Mouse (Mus musculus) duodenum, adult 2 months (tissue): ENCODE measurements around the gene Lbh. TPM values are rescaled to one million over a fixed set of nuclear protein-coding genes. Genes with fewer than 3 reads are reported as not detected.

Experiments
- polyA plus RNA-seq: library from polyadenylated mRNA; depleted of rRNA; stranded (reverse); fragments of >200 nt; gene quantifications from 2 replicates; pipeline ENCODE4 v1.2.3, GENCODE M21; 2012; ENCODE audit warnings: low replicate concordance; rRNA removed

Gene Lbh
- 44.1 and 49.4 TPM in 2 replicates for polyA plus RNA-seq

GRCm38 (mm10) chr17:72918053-72918452 is at the start of gene Lbh:
Gene Lbh, plus strand, starts transcription at chr17:72918305.

Other genes with a start within 250 kb of the Lbh start
- gene Ypel5, start 81.9 kb upstream of the Lbh start, polyA plus RNA-seq: 5.6 and 7.4 TPM in 2 replicates
- 2.7 and 4.6 TPM in 2 replicates for gene Lclat1, start 189.7 kb downstream of the Lbh start, polyA plus RNA-seq